Mouse (Mus musculus) G1E (cell line): Measurements from ENCODE around the gene Igflr1. TPM values are rescaled to one million over a fixed set of nuclear protein-coding genes. Genes with fewer than 3 reads are reported as not detected.

Experiments
- ATAC-seq: 2 replicates; pipeline ENCODE4 v1.8.0; 2016; ENCODE audit warnings: mild to moderate bottlenecking; ENCODE audit not compliant: insufficient number of reproducible peaks, poor library complexity, low FRiP score, severe bottlenecking; ENCODE audit errors: extremely low read depth
- DNase-seq: peaks from one replicate; pipeline ENCODE4 v3.0.0; 2012; ENCODE audit warnings: low spot score
- H3K27me3 ChIP-seq: 2 replicates; pipeline ENCODE4 v1.6.1; 2012; ENCODE audit warnings: mild to moderate bottlenecking, low read length, inconsistent platforms; ENCODE audit not compliant: insufficient read depth
- H3K36me3 ChIP-seq: replicated peaks from 2 replicates; pipeline ENCODE3; 2012; ENCODE audit warnings: mild to moderate bottlenecking, inconsistent platforms
- H3K4me1 ChIP-seq: 2 replicates; pipeline ENCODE4 v1.6.1; 2012; ENCODE audit warnings: low read depth, low read length, inconsistent platforms, mixed read lengths; ENCODE audit not compliant: insufficient read depth
- H3K4me3 ChIP-seq: 2 replicates; pipeline ENCODE4 v1.5.1; 2012; ENCODE audit warnings: low read depth, mild to moderate bottlenecking, inconsistent platforms, low read length, moderate library complexity, mixed read lengths
- H3K9me3 ChIP-seq: replicated peaks from 2 replicates; pipeline ENCODE4 v1.6.1; 2012; ENCODE audit warnings: inconsistent platforms
- CTCF ChIP-seq: IDR thresholded peaks from 2 replicates; pipeline ENCODE4 v1.5.1; 2012; ENCODE audit warnings: low read depth, low read length, inconsistent platforms, mixed read lengths
- GATA1 ChIP-seq: IDR thresholded peaks from 2 replicates; pipeline ENCODE4 v1.6.1; 2012; ENCODE audit warnings: borderline replicate concordance, low read length, inconsistent platforms, mixed read lengths
- GATA2 ChIP-seq: IDR thresholded peaks from 2 replicates; pipeline ENCODE4 v1.6.1; 2012; ENCODE audit warnings: low read depth, low read length, inconsistent platforms, borderline replicate concordance
- POLR2AphosphoS5 ChIP-seq: IDR thresholded peaks from 2 replicates; pipeline ENCODE4 v1.6.1; 2012; ENCODE audit warnings: low read depth, low read length, inconsistent platforms; ENCODE audit not compliant: insufficient replicate concordance
- TAL1 ChIP-seq: conservative IDR thresholded peaks from 2 replicates; pipeline ENCODE4 v1.6.1; 2012; ENCODE audit warnings: low read depth, low read length, inconsistent platforms, mixed read lengths
- polyA plus RNA-seq: library from polyadenylated mRNA; stranded (reverse); fragments of >175 nt; gene quantifications from 2 replicates; pipeline ENCODE4 v1.2.3, GENCODE M21; 2012
- total RNA-seq, 2 experiments: library from RNA; stranded (forward) in 1 of 2; stranded (reverse) in 1 of 2; fragments of 200-1000 nt in 1 of 2; fragments of >200 nt in 1 of 2; fragmentation: Nextera tagmentation in 1 of 2; gene quantifications; 2 replicates each; pipeline ENCODE4 v1.2.3; 2014 to 2017

Igflr1 gene
- total and polyA plus RNA-seq, 3 experiments: 6.3 TPM; not detected in 2

- H3K36me3 ChIP-seq: peaks cover 79% of the 10 kb centered on the region
- no peak overlapping the region for H3K4me3 ChIP-seq
- ATAC-seq (no peak), DNase-seq (no peak)
- no peaks in the 10 kb centered on the region for H3K27me3 ChIP-seq
- no peak for TF ChIP-seq TAL1
- no peak for TF ChIP-seq POLR2AphosphoS5
- TF ChIP-seq GATA1: no peak
- TF ChIP-seq CTCF: no peak
- TF ChIP-seq GATA2: no peak
- no peaks in the 10 kb centered on the region for H3K9me3 ChIP-seq
- peaks cover 68% of the 10 kb centered on the region for H3K4me1 ChIP-seq
Observed at GRCm38 (mm10) chr7:30584339-30584738, 19.1 kb downstream of the Igflr1 start.

- H3K4me3 ChIP-seq: no peak overlapping the region
- ATAC-seq: no peak
- no peak for TF ChIP-seq GATA1
- TF ChIP-seq POLR2AphosphoS5: no peak
- TF ChIP-seq CTCF: no peak
- no peak for TF ChIP-seq TAL1
- no peak for TF ChIP-seq GATA2
- peaks cover 71% of the 10 kb centered on the region for H3K36me3 ChIP-seq
- no peaks in the 10 kb centered on the region for H3K27me3 ChIP-seq
- DNase-seq: no peak
- H3K4me1 ChIP-seq: peaks cover 66% of the 10 kb centered on the region
- H3K9me3 ChIP-seq: no peaks in the 10 kb centered on the region
Observed at GRCm38 (mm10) chr7:30585170-30585569, 19.9 kb downstream of the Igflr1 start.

- Histone ChIP-seq H3K36me3 (peaks cover 64% of the 10 kb centered on the region), H3K4me3 (peak overlapping the region; percentile 88; the same call in 1 of the 2 replicates), H3K27me3 (no peaks in the 10 kb centered on the region), H3K4me1 (peaks cover 59% of the 10 kb centered on the region), H3K9me3 (no peaks in the 10 kb centered on the region)
- DNase-seq (no peak), ATAC-seq (no peak)
- no peak for TF ChIP-seq CTCF
- no peak for TF ChIP-seq TAL1
- TF ChIP-seq GATA2: no peak
- no peak for TF ChIP-seq POLR2AphosphoS5
Observed at GRCm38 (mm10) chr7:30586455-30587020, 21.3 kb downstream of the Igflr1 start.

- peak overlapping the region; percentile 88 for H3K4me3 ChIP-seq
- H3K36me3 ChIP-seq: peaks cover 49% of the 10 kb centered on the region
- DNase-seq (peak; percentile 52), ATAC-seq (no peak)
- TF ChIP-seq GATA2 (no peak), CTCF (no peak), GATA1 (no peak), POLR2AphosphoS5 (no peak), TAL1 (no peak)
- H3K9me3 ChIP-seq: no peaks in the 10 kb centered on the region
- 0 out of 2 replicates have a peak, but pooled peaks cover under 1% of the 10 kb centered on the region for H3K27me3 ChIP-seq
- peaks cover 60% of the 10 kb centered on the region for H3K4me1 ChIP-seq
Observed at GRCm38 (mm10) chr7:30587842-30588667, 22.8 kb downstream of the Igflr1 start.

- ATAC-seq: peak; percentile 75
- no peak for TF ChIP-seq CTCF
- TF ChIP-seq GATA1: no peak
- no peak for TF ChIP-seq GATA2
- TF ChIP-seq POLR2AphosphoS5: no peak
- TF ChIP-seq TAL1: no peak
- peaks cover 60% of the 10 kb centered on the region for H3K4me1 ChIP-seq
- H3K36me3 ChIP-seq: peaks cover 41% of the 10 kb centered on the region
- H3K4me3 ChIP-seq: peak within 1 kb of the TSS; percentile 88
- H3K9me3 ChIP-seq: no peaks in the 10 kb centered on the region
- H3K27me3 ChIP-seq: peaks cover 5% of the 10 kb centered on the region
- DNase-seq: peak; percentile 97
Observed at GRCm38 (mm10) chr7:30588676-30589434, 23.6 kb downstream of the Igflr1 start, which contains the start of gene Kmt2b. Kmt2b (minus strand) TSS chr7:30588726.
